Mouse (Mus musculus) stomach, embryonic 14.5 days (tissue): ENCODE measurements at regions not wholly inside any gene's neighbourhood (a gene's known extent, or its start where the extent isn't known, plus 50 kb on each side); places are given as distances from the start of the nearest gene placed in this dataset.

Experiments
- ATAC-seq: fragments of 200-750 bp; cut with Nextera tagmentation; 2 replicates; pipeline ENCODE4 v1.8.0; 2017; ENCODE audit warnings: low read depth, moderate TSS enrichment; ENCODE audit not compliant: insufficient number of reproducible peaks, insufficient read depth, low FRiP score
- H3K27ac ChIP-seq: fragments of 300-500 bp; sonication (generic); 2 replicates; pipeline ENCODE4 v1.5.1; 2014; ENCODE audit warnings: mild to moderate bottlenecking, low read length, moderate library complexity, mixed read lengths
- H3K27me3 ChIP-seq: fragments of 300-500 bp; sonication (generic); 2 replicates; pipeline ENCODE4 v1.6.1; 2014; ENCODE audit warnings: low read length, control low read depth, mixed read lengths; ENCODE audit not compliant: control insufficient read depth, insufficient read depth
- H3K36me3 ChIP-seq: fragments of 300-500 bp; sonication (generic); 2 replicates; pipeline ENCODE4 v1.6.1; 2014; ENCODE audit warnings: mild to moderate bottlenecking, control low read depth, low read length, moderate library complexity, mixed read lengths; ENCODE audit not compliant: control insufficient read depth, insufficient read depth
- H3K4me1 ChIP-seq: fragments of 300-500 bp; sonication (generic); 2 replicates; pipeline ENCODE4 v1.6.1; 2014; ENCODE audit warnings: low read length, control low read depth, mixed read lengths; ENCODE audit not compliant: control insufficient read depth, insufficient read depth
- H3K4me2 ChIP-seq: fragments of 300-500 bp; sonication (generic); replicated peaks from 2 replicates; pipeline ENCODE4 v1.6.1; 2014; ENCODE audit warnings: low read depth, low read length, control low read depth
- H3K4me3 ChIP-seq: fragments of 300-500 bp; sonication (generic); 2 replicates; pipeline ENCODE4 v1.5.1; 2014; ENCODE audit warnings: low read depth, low read length, control low read depth
- H3K9ac ChIP-seq: fragments of 300-500 bp; sonication (generic); replicated peaks from 2 replicates; pipeline ENCODE4 v1.6.1; 2014; ENCODE audit warnings: low read depth, mild to moderate bottlenecking, control low read depth, low read length, moderate library complexity, mixed read lengths
- H3K9me3 ChIP-seq: fragments of 300-500 bp; sonication (generic); 2 replicates; pipeline ENCODE4 v1.6.1; 2016; ENCODE audit warnings: low read depth, low read length, control low read depth; ENCODE audit not compliant: control insufficient read depth
- WGBS: fragments of 180-500 bp; shearing (Covaris S2); extraction: QIAGEN DNeasy Blood & Tissue Kit; methylation state at CpG from one replicate; pipeline ENCODE4 v1.1.7; 2014; 5-methylcytosine and 5-hydroxymethylcytosine counted together

DNA sequence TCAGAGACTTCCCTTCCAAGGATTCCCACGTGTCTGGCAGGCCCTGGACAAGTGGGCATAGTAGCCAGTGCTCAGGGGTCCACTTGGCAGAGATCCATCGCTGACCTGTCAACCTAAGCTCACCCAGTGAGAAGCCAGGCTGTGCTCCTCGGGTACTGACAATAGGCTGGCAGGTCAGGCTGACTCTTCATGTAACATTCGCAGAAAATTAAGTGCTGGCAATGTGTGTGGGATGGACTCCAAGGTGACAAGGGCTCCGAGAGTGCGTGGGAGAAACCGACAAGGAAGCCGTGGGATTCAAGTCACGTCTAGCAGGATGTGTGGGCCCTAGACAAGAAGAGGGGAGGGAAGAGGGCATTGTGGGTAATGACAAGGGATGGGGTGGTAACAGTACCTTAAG lies 564.6 kb upstream of the Adam5 start:
- H3K4me2 ChIP-seq: no peak overlapping the region
- no peaks in the 10 kb centered on the region for H3K4me1 ChIP-seq
- ATAC-seq: no peak
- H3K9me3 ChIP-seq: no peaks in the 10 kb centered on the region
- no peak overlapping the region for H3K4me3 ChIP-seq
- H3K9ac ChIP-seq: no peak overlapping the region
- no peaks in the 10 kb centered on the region for H3K36me3 ChIP-seq
- WGBS: 66% methylated on average over 9 of the region's 9 CpGs
- H3K27me3 ChIP-seq: no peaks in the 10 kb centered on the region
- no peak overlapping the region for H3K27ac ChIP-seq

DNA sequence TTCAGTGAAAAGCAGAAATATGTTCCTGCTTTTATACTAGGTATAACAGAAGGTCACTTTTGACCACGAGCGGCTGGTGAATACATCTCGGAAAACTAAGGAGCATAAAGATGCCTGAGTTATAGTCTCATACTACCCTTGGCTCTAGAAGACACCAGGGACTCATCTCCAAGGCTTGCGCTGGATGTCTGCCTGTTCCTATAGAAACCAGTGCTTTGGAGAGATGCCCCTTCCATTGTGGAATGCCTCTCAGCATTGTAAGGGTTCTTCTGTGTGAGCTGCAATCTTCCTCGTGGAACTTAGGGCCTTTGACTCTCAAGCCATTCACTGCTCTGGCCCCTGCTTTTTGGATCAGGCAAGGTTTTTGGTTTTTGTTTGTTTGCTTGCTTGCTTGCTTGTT lies 561.0 kb upstream of the Adam5 start:
- Histone ChIP-seq H3K4me1 (no peaks in the 10 kb centered on the region), H3K9ac (no peak overlapping the region), H3K36me3 (no peaks in the 10 kb centered on the region), H3K27ac (no peak overlapping the region), H3K4me3 (no peak overlapping the region), H3K9me3 (no peaks in the 10 kb centered on the region), H3K4me2 (no peak overlapping the region), H3K27me3 (no peaks in the 10 kb centered on the region)
- WGBS: 84% methylated on average over 5 of the region's 5 CpGs
- no peak for ATAC-seq

DNA sequence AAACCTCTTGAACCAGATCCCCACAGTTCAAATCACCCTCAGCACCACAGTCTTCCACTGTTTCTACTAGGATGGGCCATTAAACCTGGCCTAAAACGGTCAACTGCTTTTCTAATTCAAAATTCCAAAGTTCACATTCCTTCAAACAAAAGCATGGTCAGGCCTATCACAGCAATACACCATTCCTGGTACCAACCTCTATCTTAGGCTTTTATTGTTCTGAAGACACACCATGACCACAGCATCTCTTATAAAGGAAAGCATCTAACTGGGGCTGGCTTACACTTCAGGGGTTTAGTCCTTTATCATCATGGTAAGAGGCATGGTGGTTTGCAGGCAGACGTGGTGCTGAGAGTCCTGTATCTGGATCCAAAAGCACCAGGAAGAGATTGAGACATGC lies 560.4 kb upstream of the Adam5 start:
- Histone ChIP-seq H3K4me3 (no peak overlapping the region), H3K27ac (no peak overlapping the region), H3K9me3 (no peaks in the 10 kb centered on the region), H3K9ac (no peak overlapping the region), H3K27me3 (no peaks in the 10 kb centered on the region), H3K4me2 (no peak overlapping the region), H3K4me1 (no peaks in the 10 kb centered on the region), H3K36me3 (no peaks in the 10 kb centered on the region)
- ATAC-seq: no peak
- 85% methylated on average over 2 of the region's 2 CpGs for WGBS

GRCm38 (mm10) chr8:25373276-25373675 lies 549.1 kb upstream of the Adam5 start:
- H3K27me3 ChIP-seq: no peaks in the 10 kb centered on the region
- ATAC-seq: no peak
- no peaks in the 10 kb centered on the region for H3K9me3 ChIP-seq
- no peaks in the 10 kb centered on the region; the same call in 1 of the 2 replicates for H3K4me1 ChIP-seq
- H3K4me3 ChIP-seq: no peak overlapping the region
- H3K36me3 ChIP-seq: no peaks in the 10 kb centered on the region
- H3K4me2 ChIP-seq: no peak overlapping the region
- WGBS: 69% methylated on average over 8 of the region's 8 CpGs
- H3K9ac ChIP-seq: no peak overlapping the region
- no peak overlapping the region for H3K27ac ChIP-seq

- no peak for ATAC-seq
- 35% methylated on average over 11 of the region's 11 CpGs for WGBS
Observed at GRCm38 (mm10) chr8:25370947-25371346, 546.8 kb upstream of the Adam5 start.

DNA sequence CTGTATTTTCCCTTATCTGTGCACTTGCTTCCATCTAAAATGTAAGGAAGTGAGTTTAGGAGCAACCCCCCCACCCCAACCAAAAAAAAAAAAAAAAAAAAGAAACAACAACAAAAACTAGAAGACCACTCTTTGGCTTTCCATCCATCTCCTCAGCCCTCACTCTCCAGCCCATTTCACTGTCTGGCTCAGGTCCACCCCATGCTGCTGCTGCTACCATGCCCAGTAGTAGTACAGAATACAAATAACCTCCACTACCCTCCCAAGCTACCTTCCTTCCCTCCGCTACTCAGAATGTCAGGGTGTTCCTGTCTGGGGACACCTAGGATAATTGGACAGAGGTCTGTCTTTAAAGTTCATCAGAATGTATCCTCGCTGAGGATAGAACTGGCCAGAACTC lies 545.2 kb upstream of the Adam5 start:
- no peak for ATAC-seq
- WGBS: 89% methylated on average over 2 of the region's 2 CpGs
- no peak overlapping the region for H3K4me3 ChIP-seq
- H3K27me3 ChIP-seq: no peaks in the 10 kb centered on the region
- H3K36me3 ChIP-seq: no peaks in the 10 kb centered on the region
- H3K9ac ChIP-seq: no peak overlapping the region
- H3K9me3 ChIP-seq: no peaks in the 10 kb centered on the region
- H3K4me1 ChIP-seq: no peaks in the 10 kb centered on the region; the same call in 1 of the 2 replicates
- H3K27ac ChIP-seq: no peak overlapping the region
- no peak overlapping the region for H3K4me2 ChIP-seq

More at GRCm38 (mm10) chr8:25370947-25371346, 546.8 kb upstream of the Adam5 start:
- Histone ChIP-seq H3K27me3 (no peaks in the 10 kb centered on the region), H3K4me1 (no peaks in the 10 kb centered on the region; the same call in 1 of the 2 replicates), H3K9me3 (no peaks in the 10 kb centered on the region), H3K9ac (no peak overlapping the region), H3K36me3 (no peaks in the 10 kb centered on the region), H3K4me2 (no peak overlapping the region), H3K27ac (no peak overlapping the region), H3K4me3 (no peak overlapping the region)

DNA sequence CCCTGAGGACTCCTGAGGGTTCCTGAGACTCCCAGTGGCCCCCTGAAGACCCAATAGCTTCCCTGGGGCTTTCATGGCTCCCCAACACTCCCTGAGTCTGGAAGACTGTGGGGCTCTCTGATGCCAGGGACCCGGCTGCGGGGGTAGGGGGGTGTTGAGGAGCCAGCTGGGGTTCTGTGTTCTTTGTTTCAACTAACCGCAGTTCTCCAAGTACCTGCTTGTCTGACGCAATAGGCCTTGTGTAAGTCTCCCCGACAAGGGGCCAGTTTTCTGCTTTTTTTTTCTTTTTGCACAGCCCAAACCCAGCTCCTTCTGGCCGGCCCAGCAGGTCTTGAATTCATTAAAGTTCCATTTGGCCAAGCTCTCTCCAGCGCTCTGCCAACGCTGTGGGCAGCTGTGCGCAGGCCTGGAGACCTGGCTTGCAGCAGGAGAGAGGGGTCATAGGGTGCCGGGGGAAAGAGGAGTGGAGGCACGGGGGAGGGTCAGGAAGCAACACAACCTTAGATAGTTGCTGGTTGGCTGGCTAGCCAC lies 544.5 kb upstream of the Adam5 start:
- Histone ChIP-seq H3K27me3 (no peaks in the 10 kb centered on the region), H3K36me3 (no peaks in the 10 kb centered on the region), H3K9ac (no peak overlapping the region), H3K4me1 (no peaks in the 10 kb centered on the region; the same call in 1 of the 2 replicates), H3K4me2 (0 out of 2 replicates have a peak overlapping the region, but pooled peaks have one; percentile 8), H3K27ac (no peak overlapping the region), H3K4me3 (no peak overlapping the region), H3K9me3 (no peaks in the 10 kb centered on the region)
- WGBS: 20% methylated on average over 11 of the region's 11 CpGs
- ATAC-seq: no peak

DNA sequence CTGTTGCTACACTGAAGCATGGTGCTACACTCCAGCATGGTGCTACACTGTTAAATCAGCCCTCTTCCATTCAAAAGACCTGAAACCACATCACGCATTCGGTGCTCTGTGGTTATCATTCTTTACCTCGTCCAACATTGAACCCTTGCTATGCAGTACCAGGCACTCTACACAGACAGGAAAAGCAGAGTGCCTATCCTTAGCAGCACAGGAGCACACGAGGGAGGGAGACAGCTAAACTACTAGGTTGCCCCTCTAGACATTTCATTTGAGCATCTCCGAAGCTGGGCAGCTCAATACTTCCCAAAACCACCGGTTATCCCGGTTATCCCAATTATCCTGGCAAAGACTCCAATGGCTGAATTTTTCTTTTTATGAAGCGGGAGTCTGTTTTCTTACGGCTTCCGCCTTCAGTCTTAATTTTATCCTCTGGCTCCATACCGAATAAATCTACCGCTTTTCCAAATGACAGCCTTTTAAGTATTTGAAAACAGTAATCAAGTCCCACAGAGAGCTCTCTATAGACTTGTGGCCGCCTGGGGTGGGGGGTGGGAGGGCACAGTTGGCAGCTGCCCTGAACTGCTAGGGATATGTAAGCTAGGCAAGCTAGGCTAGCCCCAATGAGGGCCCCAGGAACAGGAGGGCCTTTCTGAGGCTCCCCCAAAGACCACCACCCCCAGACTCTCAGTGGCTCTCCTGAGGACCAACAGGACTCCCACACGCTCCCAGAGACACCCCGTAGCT lies 543.8 kb upstream of the Adam5 start:
- no peaks in the 10 kb centered on the region for H3K9me3 ChIP-seq
- no peak overlapping the region for H3K27ac ChIP-seq
- H3K36me3 ChIP-seq: no peaks in the 10 kb centered on the region
- no peak overlapping the region for H3K4me2 ChIP-seq
- H3K4me1 ChIP-seq: no peaks in the 10 kb centered on the region; the same call in 1 of the 2 replicates
- no peak overlapping the region for H3K4me3 ChIP-seq
- H3K27me3 ChIP-seq: no peaks in the 10 kb centered on the region
- 56% methylated on average over 15 of the region's 15 CpGs for WGBS
- ATAC-seq: no peak
- no peak overlapping the region for H3K9ac ChIP-seq
